Mouse (Mus musculus) myocyte (in vitro differentiated cells): Measurements from ENCODE around the gene Ppp2r5c.

Source experiments
- CEBPB ChIP-seq: IDR thresholded peaks from 2 replicates; pipeline ENCODE4 v1.6.1; 2011; ENCODE audit warnings: mild to moderate bottlenecking, moderate library complexity; ENCODE audit not compliant: poor library complexity, insufficient read depth, severe bottlenecking
- E2F4 ChIP-seq: IDR thresholded peaks from one replicate; pipeline ENCODE4 v1.6.1; 2011; ENCODE audit warnings: mild to moderate bottlenecking, control low read depth, moderate library complexity; ENCODE audit not compliant: insufficient read depth
- MAX ChIP-seq: IDR thresholded peaks from one replicate; pipeline ENCODE4 v1.6.1; 2011; ENCODE audit warnings: low read depth, mild to moderate bottlenecking, control low read depth
- MYOD1 ChIP-seq, 3 experiments: IDR thresholded peaks; one replicate each; pipeline ENCODE4 v1.6.1; 2011; ENCODE audit warnings: control low read depth in 2 of 3, low read depth in 2 of 3, mild to moderate bottlenecking in 2 of 3, moderate library complexity in 1 of 3; ENCODE audit not compliant: insufficient read length in 2 of 3, control insufficient read depth in 1 of 3
- MYOG ChIP-seq, 3 experiments: IDR thresholded peaks; one replicate each; pipeline ENCODE4 v1.6.1; 2011; ENCODE audit warnings: control low read depth in 2 of 3, low read depth in 2 of 3, mild to moderate bottlenecking in 2 of 3; ENCODE audit not compliant: insufficient read length in 2 of 3, control insufficient read depth in 1 of 3, insufficient read depth in 1 of 3
- POLR2A ChIP-seq: IDR thresholded peaks from one replicate; pipeline ENCODE4 v1.6.1; 2011; ENCODE audit warnings: low read depth, mild to moderate bottlenecking, control low read depth, moderate library complexity; ENCODE audit not compliant: insufficient read length
- POLR2AphosphoS2 ChIP-seq: IDR thresholded peaks from one replicate; pipeline ENCODE4 v1.6.1; 2011; ENCODE audit warnings: low read depth, control low read depth; ENCODE audit not compliant: insufficient read length
- REST ChIP-seq: IDR thresholded peaks from one replicate; pipeline ENCODE4 v1.6.1; 2011; ENCODE audit warnings: mild to moderate bottlenecking, control low read depth, moderate library complexity; ENCODE audit not compliant: insufficient read depth, insufficient read length
- SRF ChIP-seq: IDR thresholded peaks from one replicate; pipeline ENCODE4 v1.6.1; 2011; ENCODE audit warnings: low read depth; ENCODE audit not compliant: control insufficient read depth, insufficient read length
- TCF12 ChIP-seq: IDR thresholded peaks from one replicate; pipeline ENCODE4 v1.6.1; 2011; ENCODE audit warnings: mild to moderate bottlenecking, control low read depth; ENCODE audit not compliant: poor library complexity, insufficient read depth, severe bottlenecking
- TCF3 ChIP-seq: IDR thresholded peaks from one replicate; pipeline ENCODE4 v1.6.1; 2011; ENCODE audit warnings: low read depth, control low read depth; ENCODE audit not compliant: insufficient read length
- USF1 ChIP-seq: IDR thresholded peaks from one replicate; pipeline ENCODE4 v1.6.1; 2011; ENCODE audit warnings: low read depth, mild to moderate bottlenecking, control low read depth, moderate library complexity

DNA sequence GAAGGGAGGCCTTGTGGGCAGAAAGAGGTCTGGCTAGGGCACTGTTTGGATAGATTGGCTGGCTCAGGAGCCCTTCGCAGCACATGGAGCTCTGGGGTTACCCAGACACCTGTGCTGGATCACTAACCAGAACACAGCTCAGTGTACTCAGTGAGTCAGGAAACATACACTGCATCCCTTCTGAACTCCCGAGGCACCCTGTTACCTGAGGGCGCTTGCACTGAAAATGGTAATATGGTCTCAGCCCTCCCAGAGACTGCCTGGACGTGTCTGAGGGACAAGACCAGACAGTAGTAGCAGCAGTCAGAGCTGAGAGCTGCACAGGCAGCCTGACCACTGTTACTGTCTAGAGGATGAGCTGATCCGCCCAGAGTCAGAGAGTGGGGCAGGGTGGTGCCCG lies 85.8 kb downstream of the Ppp2r5c start:
- no peak for TF ChIP-seq TCF12
- TF ChIP-seq MYOD1 (IDR thresholded peaks at IDR 0.05; ENCODE audit: control insufficient read depth in 1 of 3, insufficient read length in 2 of 3, low read depth in 2 of 3), result no peak
- TF ChIP-seq SRF, result no peak
- TF ChIP-seq POLR2A, result no peak
- no peak for TF ChIP-seq E2F4
- no peak for TF ChIP-seq MYOG (IDR thresholded peaks at IDR 0.05; ENCODE audit: control insufficient read depth in 1 of 3, insufficient read depth in 1 of 3, insufficient read length in 2 of 3, low read depth in 2 of 3)
- no peak for TF ChIP-seq MAX
- TF ChIP-seq USF1, result no peak
- TF ChIP-seq POLR2AphosphoS2, result no peak
- no peak for TF ChIP-seq CEBPB
- TF ChIP-seq REST, result no peak
- TF ChIP-seq TCF3, result no peak
